Mouse (Mus musculus) kidney, adult 2 months (tissue): ENCODE measurements around the gene Epn3. TPM values are rescaled to one million over a fixed set of nuclear protein-coding genes. Genes with fewer than 3 reads are reported as not detected.

ENCODE experiments used
- DNase-seq: peaks from one replicate; pipeline ENCODE4 v3.0.0; 2021
- H3K27ac ChIP-seq: fragments of 200-500 bp; 2 replicates; pipeline ENCODE4 v1.5.1; 2012; ENCODE audit warnings: low read depth, low read length, control low read depth, inconsistent platforms; ENCODE audit not compliant: insufficient read depth
- H3K27me3 ChIP-seq: fragments of 200-500 bp; replicated peaks from 2 replicates; pipeline ENCODE4 v1.6.1; 2012; ENCODE audit warnings: mild to moderate bottlenecking, moderate library complexity, low read length, inconsistent platforms; ENCODE audit not compliant: control insufficient read depth, insufficient read depth
- H3K36me3 ChIP-seq: fragments of 200-500 bp; 2 replicates; pipeline ENCODE4 v1.6.1; 2012; ENCODE audit warnings: mild to moderate bottlenecking, moderate library complexity, low read length, inconsistent platforms; ENCODE audit not compliant: control insufficient read depth, insufficient read depth
- H3K4me1 ChIP-seq: fragments of 200-500 bp; 2 replicates; pipeline ENCODE4 v1.6.1; 2011; ENCODE audit warnings: low read length; ENCODE audit not compliant: control insufficient read depth, insufficient read depth
- H3K4me3 ChIP-seq: fragments of 200-500 bp; 2 replicates; pipeline ENCODE4 v1.5.1; 2011; ENCODE audit warnings: mild to moderate bottlenecking, low read depth, low read length, control low read depth; ENCODE audit not compliant: insufficient read depth
- CTCF ChIP-seq: fragments of 200-500 bp; conservative IDR thresholded peaks from 2 replicates; pipeline ENCODE4 v1.5.1; 2011; ENCODE audit warnings: low read depth, mild to moderate bottlenecking, control low read depth, low read length, moderate library complexity, mixed read lengths; ENCODE audit not compliant: insufficient read depth, insufficient read length
- POLR2A ChIP-seq: fragments of 200-500 bp; IDR thresholded peaks from one replicate; pipeline ENCODE4 v1.6.1; 2011; ENCODE audit warnings: low read depth, low read length, control low read depth
- WGBS: fragments of 180-500 bp; shearing (Covaris S2); methylation state at CpG from one replicate; pipeline ENCODE4 v1.1.7; 2018; 5-methylcytosine and 5-hydroxymethylcytosine counted together
- polyA plus RNA-seq: library from polyadenylated mRNA; depleted of rRNA; stranded (reverse); fragments of >200 nt; gene quantifications from 2 replicates; pipeline ENCODE4 v1.2.3, GENCODE M21; 2012

Gene Epn3
- polyA plus RNA-seq, 1 experiment = 36.4 TPM

- no peaks in the 10 kb centered on the region for H3K36me3 ChIP-seq
- TF ChIP-seq CTCF = no peak
- no peak for TF ChIP-seq POLR2A
- WGBS = 65% methylated on average over 7 of the region's 7 CpGs
- H3K4me1 ChIP-seq = peaks cover 3% of the 10 kb centered on the region; the same call in 1 of the 2 replicates
- no peak overlapping the region for H3K27ac ChIP-seq
- H3K4me3 ChIP-seq = no peak overlapping the region
- DNase-seq = no peak
- H3K27me3 ChIP-seq = peaks cover 9% of the 10 kb centered on the region
Observed at GRCm38 (mm10) chr11:94470391-94470790, 29.4 kb downstream of the Epn3 start.

GRCm38 (mm10) chr11:94469136-94470064 is 30.4 kb downstream of the Epn3 start:
- no peak for DNase-seq
- no peak overlapping the region for H3K4me3 ChIP-seq
- H3K36me3 ChIP-seq = no peaks in the 10 kb centered on the region
- peaks cover 3% of the 10 kb centered on the region; the same call in 1 of the 2 replicates for H3K4me1 ChIP-seq
- no peak for TF ChIP-seq CTCF
- no peak for TF ChIP-seq POLR2A
- WGBS = 69% methylated on average over 9 of the region's 9 CpGs
- no peak overlapping the region for H3K27ac ChIP-seq
- H3K27me3 ChIP-seq = peaks cover 9% of the 10 kb centered on the region

- no peak for DNase-seq
- TF ChIP-seq CTCF (no peak), POLR2A (no peak)
- Histone ChIP-seq H3K4me1 (peaks cover 10% of the 10 kb centered on the region; the same call in 1 of the 2 replicates), H3K4me3 (no peak overlapping the region), H3K27ac (no peak overlapping the region), H3K27me3 (peaks cover 7% of the 10 kb centered on the region), H3K36me3 (no peaks in the 10 kb centered on the region)
- 59% methylated on average over 4 of the region's 4 CpGs for WGBS
Observed at GRCm38 (mm10) chr11:94468582-94469064, 31.2 kb downstream of the Epn3 start.

GRCm38 (mm10) chr11:94466333-94466855 is 33.4 kb downstream of the Epn3 start:
- Histone ChIP-seq H3K4me3 (no peak overlapping the region), H3K27me3 (no peaks in the 10 kb centered on the region), H3K36me3 (no peaks in the 10 kb centered on the region), H3K4me1 (peaks cover 11% of the 10 kb centered on the region; the same call in 1 of the 2 replicates), H3K27ac (no peak overlapping the region)
- DNase-seq = no peak
- TF ChIP-seq CTCF (no peak), POLR2A (no peak)
- WGBS = 91% methylated on average over 17 of the region's 17 CpGs

GRCm38 (mm10) chr11:94464170-94464569 is 35.6 kb downstream of the Epn3 start:
- DNase-seq = peak; percentile 63
- Histone ChIP-seq H3K36me3 (no peaks in the 10 kb centered on the region), H3K4me1 (peaks cover 11% of the 10 kb centered on the region; the same call in 1 of the 2 replicates), H3K27ac (no peak overlapping the region), H3K4me3 (no peak overlapping the region), H3K27me3 (no peaks in the 10 kb centered on the region)
- 40% methylated on average over 2 of the region's 2 CpGs for WGBS
- no peak for TF ChIP-seq CTCF
- no peak for TF ChIP-seq POLR2A

- Histone ChIP-seq H3K4me1 (peaks cover 11% of the 10 kb centered on the region; the same call in 1 of the 2 replicates), H3K4me3 (no peak overlapping the region), H3K27ac (no peak overlapping the region), H3K27me3 (no peaks in the 10 kb centered on the region), H3K36me3 (no peaks in the 10 kb centered on the region)
- 51% methylated on average over 11 of the region's 11 CpGs for WGBS
- no peak for TF ChIP-seq CTCF
- no peak for TF ChIP-seq POLR2A
- DNase-seq = peak; percentile 84
Observed at GRCm38 (mm10) chr11:94461856-94462255, 37.9 kb downstream of the Epn3 start.

- no peak overlapping the region for H3K4me3 ChIP-seq
- no peak for DNase-seq
- H3K36me3 ChIP-seq = no peaks in the 10 kb centered on the region
- 90% methylated on average over 15 of the region's 15 CpGs for WGBS
- no peaks in the 10 kb centered on the region for H3K4me1 ChIP-seq
- H3K27ac ChIP-seq = no peak overlapping the region
- TF ChIP-seq CTCF (no peak), POLR2A (no peak)
- no peaks in the 10 kb centered on the region for H3K27me3 ChIP-seq
Observed at GRCm38 (mm10) chr11:94457001-94457400, 42.8 kb downstream of the Epn3 start.
